Mouse (Mus musculus): ENCODE results near the gene Msh5. TPM values are rescaled to one million over a fixed set of nuclear protein-coding genes. Genes with fewer than 3 reads are reported as not detected.
"Not testable (repeated sequence)": the region's sequence is repeated elsewhere in the genome, so short reads cannot be mapped to it uniquely, and the experiment has no call there.

Msh5 gene
- polyA plus RNA-seq, 1 experiment from 2014 or later: 2.4 TPM

GRCm38 (mm10) chr17:35039121-35039873, 7.2 kb downstream of the Msh5 start:
- ATAC-seq (ENCODE audit: low FRiP score) (no peak), DNase-seq (ENCODE audit: low spot score) (no peak)
- Histone ChIP-seq H3K9me3 (ENCODE audit: control insufficient read depth, low read length) (no peaks in the 10 kb centered on the region), H3K36me3 (replicated peaks; ENCODE audit: control insufficient read depth, insufficient read depth) (no peaks in the 10 kb centered on the region), H3K27ac (no peak overlapping the region), H3K4me2 (replicated peaks) (no peak overlapping the region), H3K4me3 (replicated peaks; ENCODE audit: low read length) (no peak overlapping the region), H3K27me3 (ENCODE audit: control insufficient read depth, insufficient read depth, low read length) (no peaks in the 10 kb centered on the region), H3K9ac (no peak overlapping the region), H3K4me1 (replicated peaks; ENCODE audit: control insufficient read depth, insufficient read depth, low read length) (no peaks in the 10 kb centered on the region)
- WGBS: 84% methylated on average over 11 of the region's 11 CpGs

DNA sequence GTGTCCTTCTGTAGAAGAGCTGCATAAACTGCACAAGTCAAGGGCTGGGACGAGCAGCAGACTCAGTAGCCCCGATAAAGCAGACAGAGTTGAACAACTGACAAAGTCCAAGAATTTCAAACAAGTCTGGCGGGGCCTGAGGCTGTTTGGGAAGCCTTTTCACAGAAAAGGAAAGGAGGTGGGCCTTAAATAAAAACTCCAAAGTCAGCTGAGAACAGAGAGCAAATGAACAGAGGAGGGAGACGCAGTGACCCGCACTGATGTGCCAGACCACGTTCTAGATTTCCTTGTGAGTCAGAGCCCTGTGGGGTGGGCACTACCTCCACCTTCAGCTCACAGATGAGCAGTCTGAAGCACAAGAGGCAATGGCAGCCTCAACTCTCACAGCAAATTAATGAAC, 11.6 kb downstream of the Msh5 start:
- H3K27ac ChIP-seq: no peak overlapping the region
- no peak overlapping the region for H3K4me2 ChIP-seq (replicated peaks)
- H3K9ac ChIP-seq: no peak overlapping the region
- DNase-seq (ENCODE audit: low spot score): no peak
- no peaks in the 10 kb centered on the region for H3K36me3 ChIP-seq (replicated peaks; ENCODE audit: control insufficient read depth, insufficient read depth)
- ATAC-seq (ENCODE audit: low FRiP score): no peak
- 76% methylated on average over 6 of the region's 6 CpGs for WGBS
- H3K9me3 ChIP-seq (ENCODE audit: control insufficient read depth, low read length): no peaks in the 10 kb centered on the region
- H3K27me3 ChIP-seq (ENCODE audit: control insufficient read depth, insufficient read depth, low read length): no peaks in the 10 kb centered on the region
- H3K4me1 ChIP-seq (replicated peaks; ENCODE audit: control insufficient read depth, insufficient read depth, low read length): peaks cover 1% of the 10 kb centered on the region; the same call in 1 of the 2 replicates
- no peak overlapping the region for H3K4me3 ChIP-seq (replicated peaks; ENCODE audit: low read length)

DNA sequence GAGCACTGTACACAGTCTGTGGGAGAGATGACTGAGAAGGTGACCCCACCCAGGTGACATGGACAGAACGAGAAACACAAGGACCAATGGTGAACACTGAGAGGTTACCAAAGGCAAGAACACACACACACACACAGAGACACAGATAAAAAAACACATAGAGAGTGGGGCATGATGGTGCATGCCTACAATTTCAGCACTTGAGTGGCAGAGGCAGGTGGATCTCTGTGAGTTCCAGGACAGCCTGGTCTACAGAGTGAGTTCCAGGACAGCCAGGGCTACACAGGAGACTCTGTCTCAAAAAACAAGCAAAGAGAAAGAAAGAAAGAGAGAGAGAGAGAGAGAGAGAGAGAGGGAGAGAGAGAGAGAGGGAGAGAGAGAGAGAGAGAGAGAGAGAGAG, 12.8 kb downstream of the Msh5 start:
- H3K4me2 ChIP-seq (replicated peaks); H3K9me3 ChIP-seq (ENCODE audit: control insufficient read depth, low read length); H3K27me3 ChIP-seq (ENCODE audit: control insufficient read depth, insufficient read depth, low read length); ATAC-seq (ENCODE audit: low FRiP score); H3K9ac ChIP-seq; DNase-seq (ENCODE audit: low spot score); H3K36me3 ChIP-seq (replicated peaks; ENCODE audit: control insufficient read depth, insufficient read depth); H3K4me3 ChIP-seq (replicated peaks; ENCODE audit: low read length); H3K27ac ChIP-seq; H3K4me1 ChIP-seq (replicated peaks; ENCODE audit: control insufficient read depth, insufficient read depth, low read length): not testable (repeated sequence)
- WGBS: 82% methylated on average over 1 of the region's 1 CpGs

DNA sequence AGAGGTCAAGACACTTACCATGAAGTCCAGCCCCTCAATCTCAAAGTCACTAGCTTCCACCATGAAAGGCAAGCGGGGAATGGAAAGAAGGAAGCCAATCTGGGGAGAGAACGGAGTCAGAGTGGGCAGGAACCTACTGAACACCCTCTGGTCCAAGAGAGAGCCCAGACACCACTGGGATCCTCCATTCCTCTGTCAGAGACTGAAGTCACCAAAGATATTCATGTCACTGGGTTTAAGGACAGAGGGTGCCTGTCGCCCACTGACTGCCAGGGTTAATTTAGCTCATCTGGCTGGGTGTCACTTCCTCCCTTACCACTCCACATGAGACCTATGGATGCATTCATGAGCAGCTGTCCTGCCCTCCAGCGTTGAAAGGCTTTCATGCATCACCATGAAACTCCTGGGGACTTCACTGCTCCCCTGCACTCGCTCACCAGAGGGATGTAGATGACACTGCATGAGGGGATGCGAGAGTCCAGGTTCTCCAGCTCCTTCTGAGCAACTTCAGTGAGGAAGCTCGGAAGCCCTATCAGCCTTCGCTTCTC, 14.1 kb downstream of the Msh5 start:
- Histone ChIP-seq H3K4me1 (replicated peaks; ENCODE audit: control insufficient read depth, insufficient read depth, low read length) (peaks cover 6% of the 10 kb centered on the region), H3K27ac (no peak overlapping the region), H3K4me3 (replicated peaks; ENCODE audit: low read length) (no peak overlapping the region), H3K4me2 (replicated peaks) (no peak overlapping the region), H3K9ac (no peak overlapping the region), H3K27me3 (ENCODE audit: control insufficient read depth, insufficient read depth, low read length) (no peaks in the 10 kb centered on the region), H3K9me3 (ENCODE audit: control insufficient read depth, low read length) (no peaks in the 10 kb centered on the region), H3K36me3 (replicated peaks; ENCODE audit: control insufficient read depth, insufficient read depth) (no peaks in the 10 kb centered on the region)
- DNase-seq (ENCODE audit: low spot score) (no peak), ATAC-seq (ENCODE audit: low FRiP score) (no peak)
- 71% methylated on average over 8 of the region's 8 CpGs for WGBS

DNA sequence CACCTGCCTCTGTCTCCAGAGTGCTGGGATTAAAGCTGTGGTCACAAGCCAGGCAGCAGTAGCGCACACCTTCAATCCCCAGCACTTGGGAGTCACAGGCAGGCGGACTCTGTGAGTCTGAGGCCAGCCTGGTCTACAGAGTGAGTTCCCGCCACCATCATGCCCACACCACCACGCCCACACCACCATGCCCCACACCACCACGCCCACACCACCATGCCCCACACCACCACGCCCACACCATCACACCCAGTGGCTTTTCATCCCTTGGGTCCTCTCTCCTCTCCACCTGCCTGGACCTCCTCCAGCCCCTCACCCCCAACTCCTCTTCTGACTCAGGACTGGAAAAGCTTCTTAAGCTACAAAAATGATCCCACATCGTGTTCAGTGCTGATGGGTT, 14.7 kb downstream of the Msh5 start:
- WGBS: 93% methylated on average over 7 of the region's 7 CpGs
- no peak overlapping the region for H3K27ac ChIP-seq
- no peak overlapping the region for H3K9ac ChIP-seq
- no peak overlapping the region for H3K4me3 ChIP-seq (replicated peaks; ENCODE audit: low read length)
- no peaks in the 10 kb centered on the region for H3K9me3 ChIP-seq (ENCODE audit: control insufficient read depth, low read length)
- H3K4me2 ChIP-seq (replicated peaks): no peak overlapping the region
- no peak for DNase-seq (ENCODE audit: low spot score)
- no peaks in the 10 kb centered on the region for H3K27me3 ChIP-seq (ENCODE audit: control insufficient read depth, insufficient read depth, low read length)
- ATAC-seq (ENCODE audit: low FRiP score): no peak
- peaks cover 7% of the 10 kb centered on the region for H3K4me1 ChIP-seq (replicated peaks; ENCODE audit: control insufficient read depth, insufficient read depth, low read length)
- no peaks in the 10 kb centered on the region for H3K36me3 ChIP-seq (replicated peaks; ENCODE audit: control insufficient read depth, insufficient read depth)

DNA sequence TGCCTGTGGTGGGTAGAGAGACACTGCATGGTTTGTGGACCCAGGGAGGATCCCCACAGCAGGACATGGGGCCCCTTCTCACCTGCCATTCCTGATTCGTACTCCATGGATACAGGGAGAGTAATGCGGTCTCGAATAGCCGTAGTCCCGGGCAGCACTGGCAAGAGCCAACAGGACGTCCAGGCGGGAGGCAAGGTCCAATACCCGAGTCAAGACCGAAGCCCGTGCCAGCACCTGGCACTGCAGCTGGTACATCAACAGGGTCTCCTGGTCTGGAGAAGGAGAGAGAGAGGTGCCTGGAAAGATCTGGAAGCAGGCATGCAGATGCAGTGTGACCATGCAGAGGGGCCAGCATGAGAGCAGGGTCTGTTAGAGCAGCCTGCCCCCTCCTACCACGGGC, 15.3 kb downstream of the Msh5 start:
- ATAC-seq (ENCODE audit: low FRiP score): no peak
- 88% methylated on average over 11 of the region's 11 CpGs for WGBS
- H3K4me3 ChIP-seq (replicated peaks; ENCODE audit: low read length): no peak overlapping the region

DNA sequence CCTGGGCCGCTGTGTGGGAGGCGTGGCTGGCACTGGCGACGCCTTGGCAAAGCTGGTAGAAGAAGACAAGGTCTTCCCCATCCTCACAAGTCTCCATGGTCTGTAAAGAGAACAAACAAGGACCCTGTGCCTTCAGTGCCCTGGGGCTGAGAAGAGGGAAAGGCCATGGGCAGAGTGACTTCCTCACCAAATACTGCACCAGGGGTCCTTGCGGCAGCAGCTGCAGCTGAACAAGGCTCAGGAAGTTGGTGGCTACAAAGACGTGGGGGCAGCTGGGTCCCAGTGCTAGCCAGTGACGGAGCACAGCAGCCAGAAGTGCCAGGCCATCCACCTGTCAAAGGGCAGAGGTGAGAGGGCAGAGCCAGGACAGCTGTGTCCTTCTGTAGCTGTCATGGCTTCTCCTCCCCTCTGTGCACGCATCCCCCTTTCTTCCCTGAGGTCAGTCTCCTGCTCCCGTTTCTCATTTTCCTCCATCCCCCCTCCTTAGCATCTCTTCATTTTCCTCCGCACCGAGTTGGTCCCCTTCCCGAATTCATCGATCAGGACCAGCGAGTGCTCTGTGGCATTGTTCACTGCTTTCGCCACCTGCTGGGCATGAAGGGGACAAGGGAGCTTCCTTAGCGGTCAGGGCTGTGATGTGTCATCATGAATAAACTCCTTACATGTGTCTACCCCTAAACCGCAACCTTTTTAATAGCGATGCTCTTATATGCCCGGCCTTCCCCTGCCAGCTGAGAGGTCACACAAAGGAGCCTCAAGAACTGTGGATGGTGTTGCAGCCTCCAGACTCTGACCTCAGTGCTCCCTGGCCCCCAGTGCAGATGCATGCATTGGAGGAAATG, 16.6 kb downstream of the Msh5 start:
- ATAC-seq (ENCODE audit: low FRiP score) (no peak), DNase-seq (ENCODE audit: low spot score) (peak; percentile 51)
- H3K9me3 ChIP-seq (ENCODE audit: control insufficient read depth, low read length): no peaks in the 10 kb centered on the region
- peaks cover 7% of the 10 kb centered on the region for H3K4me1 ChIP-seq (replicated peaks; ENCODE audit: control insufficient read depth, insufficient read depth, low read length)
- no peaks in the 10 kb centered on the region for H3K27me3 ChIP-seq (ENCODE audit: control insufficient read depth, insufficient read depth, low read length)
- H3K9ac ChIP-seq: peak overlapping the region; percentile 32; the same call in 1 of the 2 replicates
- H3K36me3 ChIP-seq (replicated peaks; ENCODE audit: control insufficient read depth, insufficient read depth): no peaks in the 10 kb centered on the region
- no peak overlapping the region; the same call in 1 of the 2 replicates for H3K4me3 ChIP-seq (replicated peaks; ENCODE audit: low read length)
- WGBS: 26% methylated on average over 19 of the region's 19 CpGs
- peak overlapping the region; percentile 44 for H3K4me2 ChIP-seq (replicated peaks)
- no peak overlapping the region for H3K27ac ChIP-seq

More for the DNA sequence above, 15.3 kb downstream of the Msh5 start:
- H3K36me3 ChIP-seq (replicated peaks; ENCODE audit: control insufficient read depth, insufficient read depth): no peaks in the 10 kb centered on the region
- H3K9ac ChIP-seq: no peak overlapping the region
- H3K27ac ChIP-seq: no peak overlapping the region
- no peak overlapping the region for H3K4me2 ChIP-seq (replicated peaks)
- H3K27me3 ChIP-seq (ENCODE audit: control insufficient read depth, insufficient read depth, low read length): no peaks in the 10 kb centered on the region
- peaks cover 7% of the 10 kb centered on the region for H3K4me1 ChIP-seq (replicated peaks; ENCODE audit: control insufficient read depth, insufficient read depth, low read length)
- no peaks in the 10 kb centered on the region for H3K9me3 ChIP-seq (ENCODE audit: control insufficient read depth, low read length)
- DNase-seq (ENCODE audit: low spot score): no peak

DNA sequence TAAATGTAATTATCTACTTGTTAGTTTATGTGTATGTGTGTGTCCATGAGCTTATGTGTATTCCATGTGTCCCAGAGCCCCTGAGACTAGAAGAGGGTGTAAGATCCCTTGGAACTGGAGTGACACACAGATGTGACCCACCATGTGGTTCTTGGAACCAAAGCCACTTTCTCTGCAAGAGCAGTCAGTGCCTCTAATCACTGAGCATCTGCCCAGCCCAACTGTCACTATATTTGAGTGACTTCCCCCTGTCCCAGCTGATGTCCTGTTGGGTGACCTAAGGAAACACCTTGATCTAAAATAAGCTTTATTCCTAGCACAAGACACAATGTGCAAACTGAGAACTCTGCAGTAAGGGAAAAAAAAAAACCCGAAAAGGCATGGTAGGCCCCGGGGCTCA, 18.2 kb downstream of the Msh5 start:
- H3K4me2 ChIP-seq (replicated peaks): no peak overlapping the region
- DNase-seq (ENCODE audit: low spot score) (no peak), ATAC-seq (ENCODE audit: low FRiP score) (no peak)
- H3K27ac ChIP-seq: peak overlapping the region; percentile 26; the same call in 1 of the 2 replicates
- no peaks in the 10 kb centered on the region for H3K36me3 ChIP-seq (replicated peaks; ENCODE audit: control insufficient read depth, insufficient read depth)
- no peak overlapping the region for H3K9ac ChIP-seq
- H3K4me1 ChIP-seq (replicated peaks; ENCODE audit: control insufficient read depth, insufficient read depth, low read length): peaks cover 7% of the 10 kb centered on the region
- no peak overlapping the region for H3K4me3 ChIP-seq (replicated peaks; ENCODE audit: low read length)
- no peaks in the 10 kb centered on the region for H3K9me3 ChIP-seq (ENCODE audit: control insufficient read depth, low read length)
- H3K27me3 ChIP-seq (ENCODE audit: control insufficient read depth, insufficient read depth, low read length): no peaks in the 10 kb centered on the region
- WGBS: 90% methylated on average over 2 of the region's 2 CpGs
